Mouse (Mus musculus): Measurements from ENCODE around the gene Glp2r. TPM values are rescaled to one million over a fixed set of nuclear protein-coding genes. Genes with fewer than 3 reads are reported as not detected.

Glp2r gene
- polyA plus RNA-seq, 1 experiment = not detected

- no peak for TF ChIP-seq CTCF (IDR thresholded peaks at IDR 0.05; ENCODE audit: low read depth, low read length)
- TF ChIP-seq POLR2A (IDR thresholded peaks at IDR 0.05; ENCODE audit: borderline replicate concordance, low read depth, low read length) = no peak
- H3K27ac ChIP-seq (ENCODE audit: insufficient read depth, low read depth, low read length) = no peak overlapping the region
- H3K4me3 ChIP-seq (ENCODE audit: insufficient read depth, low read length) = no peak overlapping the region
- no peaks in the 10 kb centered on the region for H3K4me1 ChIP-seq (ENCODE audit: control insufficient read depth, insufficient read depth, low read length)
Observed at GRCm38 (mm10) chr11:67667531-67668332, 103.2 kb downstream of the Glp2r start.

- TF ChIP-seq POLR2A (IDR thresholded peaks at IDR 0.05; ENCODE audit: borderline replicate concordance, low read depth, low read length) (no peak), CTCF (IDR thresholded peaks at IDR 0.05; ENCODE audit: low read depth, low read length) (no peak)
- no peaks in the 10 kb centered on the region for H3K4me1 ChIP-seq (ENCODE audit: control insufficient read depth, insufficient read depth, low read length)
- no peak overlapping the region for H3K4me3 ChIP-seq (ENCODE audit: insufficient read depth, low read length)
- H3K27ac ChIP-seq (ENCODE audit: insufficient read depth, low read depth, low read length) = no peak overlapping the region
Observed at GRCm38 (mm10) chr11:67666129-67666528, 104.8 kb downstream of the Glp2r start.

- Histone ChIP-seq H3K27ac (ENCODE audit: insufficient read depth, low read depth, low read length) (no peak overlapping the region), H3K4me3 (ENCODE audit: insufficient read depth, low read length) (no peak overlapping the region), H3K4me1 (ENCODE audit: control insufficient read depth, insufficient read depth, low read length) (no peaks in the 10 kb centered on the region)
- TF ChIP-seq POLR2A (IDR thresholded peaks at IDR 0.05; ENCODE audit: borderline replicate concordance, low read depth, low read length) (no peak), CTCF (IDR thresholded peaks at IDR 0.05; ENCODE audit: low read depth, low read length) (no peak)
Observed at GRCm38 (mm10) chr11:67664918-67665317, 106.0 kb downstream of the Glp2r start.

- no peak overlapping the region for H3K27ac ChIP-seq (ENCODE audit: insufficient read depth, low read depth, low read length)
- TF ChIP-seq POLR2A (IDR thresholded peaks at IDR 0.05; ENCODE audit: borderline replicate concordance, low read depth, low read length) = no peak
- no peak for TF ChIP-seq CTCF (IDR thresholded peaks at IDR 0.05; ENCODE audit: low read depth, low read length)
- H3K4me1 ChIP-seq (ENCODE audit: control insufficient read depth, insufficient read depth, low read length) = no peaks in the 10 kb centered on the region
- no peak overlapping the region for H3K4me3 ChIP-seq (ENCODE audit: insufficient read depth, low read length)
Observed at GRCm38 (mm10) chr11:67664261-67664660, 106.7 kb downstream of the Glp2r start.

GRCm38 (mm10) chr11:67663437-67663836, 107.5 kb downstream of the Glp2r start:
- H3K4me1 ChIP-seq (ENCODE audit: control insufficient read depth, insufficient read depth, low read length) = no peaks in the 10 kb centered on the region
- no peak for TF ChIP-seq POLR2A (IDR thresholded peaks at IDR 0.05; ENCODE audit: borderline replicate concordance, low read depth, low read length)
- TF ChIP-seq CTCF (IDR thresholded peaks at IDR 0.05; ENCODE audit: low read depth, low read length) = no peak
- no peak overlapping the region for H3K4me3 ChIP-seq (ENCODE audit: insufficient read depth, low read length)
- H3K27ac ChIP-seq (ENCODE audit: insufficient read depth, low read depth, low read length) = no peak overlapping the region

- H3K4me3 ChIP-seq (ENCODE audit: insufficient read depth, low read length) = no peak overlapping the region
- peaks cover 8% of the 10 kb centered on the region for H3K4me1 ChIP-seq (ENCODE audit: control insufficient read depth, insufficient read depth, low read length)
- no peak for TF ChIP-seq POLR2A (IDR thresholded peaks at IDR 0.05; ENCODE audit: borderline replicate concordance, low read depth, low read length)
- TF ChIP-seq CTCF (IDR thresholded peaks at IDR 0.05; ENCODE audit: low read depth, low read length) = no peak
- H3K27ac ChIP-seq (ENCODE audit: insufficient read depth, low read depth, low read length) = no peak overlapping the region
Observed at GRCm38 (mm10) chr11:67661465-67661864, 109.5 kb downstream of the Glp2r start.

GRCm38 (mm10) chr11:67657685-67658382, 113.1 kb downstream of the Glp2r start:
- Histone ChIP-seq H3K4me1 (ENCODE audit: control insufficient read depth, insufficient read depth, low read length) (peaks cover 12% of the 10 kb centered on the region), H3K4me3 (ENCODE audit: insufficient read depth, low read length) (no peak overlapping the region), H3K27ac (ENCODE audit: insufficient read depth, low read depth, low read length) (no peak overlapping the region)
- TF ChIP-seq POLR2A (IDR thresholded peaks at IDR 0.05; ENCODE audit: borderline replicate concordance, low read depth, low read length) (no peak), CTCF (IDR thresholded peaks at IDR 0.05; ENCODE audit: low read depth, low read length) (peak; percentile 75)

- H3K4me1 ChIP-seq (ENCODE audit: control insufficient read depth, insufficient read depth, low read length) = peaks cover 12% of the 10 kb centered on the region
- TF ChIP-seq POLR2A (IDR thresholded peaks at IDR 0.05; ENCODE audit: borderline replicate concordance, low read depth, low read length) (no peak), CTCF (IDR thresholded peaks at IDR 0.05; ENCODE audit: low read depth, low read length) (no peak)
- H3K27ac ChIP-seq (ENCODE audit: insufficient read depth, low read depth, low read length) = no peak overlapping the region
- no peak overlapping the region for H3K4me3 ChIP-seq (ENCODE audit: insufficient read depth, low read length)
Observed at GRCm38 (mm10) chr11:67656811-67657210, 114.1 kb downstream of the Glp2r start.

GRCm38 (mm10) chr11:67656366-67656765, 114.6 kb downstream of the Glp2r start:
- Histone ChIP-seq H3K27ac (ENCODE audit: insufficient read depth, low read depth, low read length) (no peak overlapping the region), H3K4me3 (ENCODE audit: insufficient read depth, low read length) (no peak overlapping the region), H3K4me1 (ENCODE audit: control insufficient read depth, insufficient read depth, low read length) (peaks cover 12% of the 10 kb centered on the region)
- TF ChIP-seq CTCF (IDR thresholded peaks at IDR 0.05; ENCODE audit: low read depth, low read length) (no peak), POLR2A (IDR thresholded peaks at IDR 0.05; ENCODE audit: borderline replicate concordance, low read depth, low read length) (no peak)
